ENCODE assay signal across 8 mouse cellular contexts in genomic region chr3:123116903-123117302, GRCm38 (mm10).
DNase-seq lines count a peak whose midpoint lies in the region; ATAC-seq lines count a peak whose summit lies in the region.

No protein-coding gene starts in this region.

- H3K9me3 ChIP-seq in limb, embryonic 13.5 days: no peaks in the 10 kb centered on the region

- no peaks in the 10 kb centered on the region for H3K27me3 ChIP-seq in limb, embryonic 13.5 days

- ATAC-seq in limb, embryonic 13.5 days (ENCODE audit: low FRiP score, low read depth): peak; percentile 80

- H3K36me3 ChIP-seq in limb, embryonic 13.5 days: peaks cover 12% of the 10 kb centered on the region; the same call in 1 of the 2 replicates

- 0 out of 2 replicates have a peak overlapping the region, but pooled peaks have one; percentile 7 for H3K27ac ChIP-seq in limb, embryonic 13.5 days

- H3K4me2 ChIP-seq in limb, embryonic 13.5 days (replicated peaks): peak overlapping the region; percentile 60

- peak overlapping the region; percentile 23 for H3K4me3 ChIP-seq in limb, embryonic 13.5 days

- peak; percentile 23 for DNase-seq in adrenal gland, postnatal 10 days
- no peak for DNase-seq in adrenal gland, postnatal 4 days (ENCODE audit: low spot score in 2 of 2)
- peak; percentile 8 to 16 for DNase-seq in thymus, postnatal 36 days
- DNase-seq in thymus, postnatal 10 days (ENCODE audit: low spot score in 2 of 2): no peak
- no peak for DNase-seq in ovary, adult 18-20 months (ENCODE audit: low spot score)
- DNase-seq in cerebellum, adult 11-12 months: no peak
- DNase-seq in frontal cortex, postnatal 14 days (ENCODE audit: low spot score in 2 of 2): no peak

- WGBS in limb, embryonic 13.5 days: 18% methylated on average over 16 of the region's 16 CpGs

- peak overlapping the region; percentile 48 for H3K9ac ChIP-seq in limb, embryonic 13.5 days

- peaks cover 15% of the 10 kb centered on the region for H3K4me1 ChIP-seq in limb, embryonic 13.5 days

Comparison
In these comparisons a context has a peak if more than half of its experiments do, and no peak if none do; other contexts are left out.
1. DNase-seq: peak in adrenal gland, postnatal 10 days (single experiment) and thymus, postnatal 36 days (2 of 2); none in adrenal gland, postnatal 4 days (0 of 2), thymus, postnatal 10 days (0 of 2), ovary, adult 18-20 months (single experiment), cerebellum, adult 11-12 months (single experiment) and frontal cortex, postnatal 14 days (0 of 2).